ENCODE assay signal across 20 mouse cellular contexts in genomic region chr4:56532921-56533320, GRCm38 (mm10).
DNase-seq lines count a peak whose midpoint lies in the region; ATAC-seq and TF ChIP-seq lines count a peak whose summit lies in the region.
"Had no signal": no experiment of that assay in that cellular context is flagged by ENCODE, and none has a peak within 500 bp of the region (broad histone marks: within the 10 kb centered on the region; RNA-seq: fewer than 3 reads in every experiment).

No protein-coding gene starts in this region.

- H3K4me3 ChIP-seq in embryonic facial prominence, embryonic 14.5 days (ENCODE audit: low read depth, low read length): no peak overlapping the region
- no peak overlapping the region for H3K4me3 ChIP-seq in embryonic facial prominence, embryonic 10.5 days
- H3K4me3 ChIP-seq in lung, embryonic 15.5 days: no peak overlapping the region
- no peak overlapping the region for H3K4me3 ChIP-seq in lung, postnatal 0 days (ENCODE audit: low read depth, low read length)
- H3K4me3 ChIP-seq: liver, embryonic 13.5 days; myocyte had no signal

- no peak overlapping the region for H3K9ac ChIP-seq in embryonic facial prominence, embryonic 14.5 days (ENCODE audit: low read depth, low read length)
- no peak overlapping the region for H3K9ac ChIP-seq in lung, embryonic 15.5 days
- H3K9ac ChIP-seq in lung, postnatal 0 days (replicated peaks; ENCODE audit: low read depth): no peak overlapping the region
- H3K9ac ChIP-seq: liver, embryonic 13.5 days had no signal

- no peaks in the 10 kb centered on the region for H3K36me3 ChIP-seq in embryonic facial prominence, embryonic 14.5 days (ENCODE audit: control insufficient read depth, insufficient read depth, low read length)
- H3K36me3 ChIP-seq in embryonic facial prominence, embryonic 10.5 days (replicated peaks): no peaks in the 10 kb centered on the region
- H3K36me3 ChIP-seq in lung, embryonic 15.5 days: no peaks in the 10 kb centered on the region
- H3K36me3 ChIP-seq in lung, postnatal 0 days (ENCODE audit: insufficient read depth, low read length): no peaks in the 10 kb centered on the region
- H3K36me3 ChIP-seq: liver, embryonic 13.5 days had no signal

- H3K4me2 ChIP-seq in embryonic facial prominence, embryonic 14.5 days (ENCODE audit: low read depth, low read length): no peak overlapping the region
- no peak overlapping the region for H3K4me2 ChIP-seq in lung, embryonic 15.5 days
- no peak overlapping the region for H3K4me2 ChIP-seq in lung, postnatal 0 days (replicated peaks; ENCODE audit: low read depth, low read length)
- H3K4me2 ChIP-seq: liver, embryonic 13.5 days had no signal

- no peaks in the 10 kb centered on the region for H3K27me3 ChIP-seq in embryonic facial prominence, embryonic 14.5 days (replicated peaks; ENCODE audit: control insufficient read depth, insufficient read depth, low read length)
- no peaks in the 10 kb centered on the region for H3K27me3 ChIP-seq in embryonic facial prominence, embryonic 10.5 days (replicated peaks; ENCODE audit: low read depth, poor library complexity, severe bottlenecking)
- H3K27me3 ChIP-seq in lung, embryonic 15.5 days: no peaks in the 10 kb centered on the region
- no peaks in the 10 kb centered on the region for H3K27me3 ChIP-seq in lung, postnatal 0 days (replicated peaks; ENCODE audit: insufficient read depth, low read length)
- H3K27me3 ChIP-seq: liver, embryonic 13.5 days; Patski had no signal

- 60% methylated on average over 9 of the region's 9 CpGs for WGBS in embryonic facial prominence, embryonic 14.5 days
- 81% methylated on average over 9 of the region's 9 CpGs for WGBS in embryonic facial prominence, embryonic 10.5 days
- 44% methylated on average over 9 of the region's 9 CpGs for WGBS in lung, embryonic 15.5 days
- WGBS in lung, postnatal 0 days: 41% methylated on average over 9 of the region's 9 CpGs
- WGBS in large intestine, adult 2 months: 19% methylated on average over 9 of the region's 9 CpGs

- H3K27ac ChIP-seq in embryonic facial prominence, embryonic 14.5 days (replicated peaks; ENCODE audit: low read depth, low read length): peak overlapping the region; percentile 33; the same call in 1 of the 2 replicates
- no peak overlapping the region for H3K27ac ChIP-seq in embryonic facial prominence, embryonic 10.5 days (replicated peaks)
- H3K27ac ChIP-seq in lung, embryonic 15.5 days: 0 out of 2 replicates have a peak overlapping the region, but pooled peaks have one; percentile 10
- H3K27ac ChIP-seq in lung, postnatal 0 days (ENCODE audit: low read length): no peak overlapping the region
- H3K27ac ChIP-seq: liver, embryonic 13.5 days had no signal

- peaks cover 5% of the 10 kb centered on the region; the same call in 1 of the 2 replicates for H3K4me1 ChIP-seq in embryonic facial prominence, embryonic 14.5 days (ENCODE audit: control insufficient read depth, insufficient read depth, low read length)
- no peaks in the 10 kb centered on the region for H3K4me1 ChIP-seq in embryonic facial prominence, embryonic 10.5 days
- peaks cover 9% of the 10 kb centered on the region; the same call in 1 of the 2 replicates for H3K4me1 ChIP-seq in lung, embryonic 15.5 days
- no peaks in the 10 kb centered on the region for H3K4me1 ChIP-seq in lung, postnatal 0 days (ENCODE audit: insufficient read depth, low read depth, low read length)
- H3K4me1 ChIP-seq: liver, embryonic 13.5 days had no signal

- no peak for TF ChIP-seq EP300 in lung, postnatal 0 days (IDR thresholded peaks at IDR 0.05)

- no peaks in the 10 kb centered on the region for H3K9me3 ChIP-seq in embryonic facial prominence, embryonic 14.5 days (ENCODE audit: control insufficient read depth, low read length)
- no peaks in the 10 kb centered on the region for H3K9me3 ChIP-seq in embryonic facial prominence, embryonic 10.5 days
- no peaks in the 10 kb centered on the region for H3K9me3 ChIP-seq in lung, embryonic 15.5 days
- no peaks in the 10 kb centered on the region for H3K9me3 ChIP-seq in lung, postnatal 0 days (ENCODE audit: low read length)
- H3K9me3 ChIP-seq: liver, embryonic 13.5 days had no signal

- no peak for TF ChIP-seq CTCF in lung, postnatal 0 days (IDR thresholded peaks at IDR 0.05)

- DNase-seq in embryonic facial prominence, embryonic 14.5 days (ENCODE audit: low spot score): peak; percentile 10
- no peak for DNase-seq in embryonic facial prominence, embryonic 10.5 days (ENCODE audit: low spot score)
- DNase-seq in lung, postnatal 0 days (ENCODE audit: low spot score): no peak
- DNase-seq in large intestine, adult 2 months (ENCODE audit: low read depth, low spot score): peak; percentile 2
- DNase-seq in right cerebral cortex, postnatal 25 days: no peak
- no peak for DNase-seq in frontal cortex, postnatal 25 days (ENCODE audit: low spot score in 2 of 2)
- DNase-seq: adrenal gland, postnatal 25 days; cerebellum, adult 11 months; embryo, embryonic 11 days; gastrocnemius, postnatal 10 days; heart, adult 11 months; kidney, adult 11 months; liver, embryonic 13.5 days; lung, postnatal 10 days; midbrain, embryonic 14.5 days; spleen, adult 18-20 months; thymus, adult 2 months had no signal

- no peak for ATAC-seq in embryonic facial prominence, embryonic 14.5 days (ENCODE audit: low read depth)
- no peak for ATAC-seq in lung, embryonic 15.5 days (ENCODE audit: borderline replicate concordance, extremely low read depth, low FRiP score, low TSS enrichment)
- ATAC-seq in lung, postnatal 0 days: no peak
- ATAC-seq: Patski had no signal

Comparison
In these comparisons a context has a peak if more than half of its experiments do, and no peak if none do; other contexts are left out.
1. DNase-seq: peak in embryonic facial prominence, embryonic 14.5 days (single experiment) and large intestine, adult 2 months (single experiment); none in embryonic facial prominence, embryonic 10.5 days (single experiment), lung, postnatal 0 days (single experiment), right cerebral cortex, postnatal 25 days (single experiment) and frontal cortex, postnatal 25 days (0 of 2).
2. H3K27ac ChIP-seq: peak in embryonic facial prominence, embryonic 14.5 days (single experiment) and lung, embryonic 15.5 days (single experiment); none in embryonic facial prominence, embryonic 10.5 days (single experiment) and lung, postnatal 0 days (single experiment).